Mouse (Mus musculus) B cell, adult 2 months (primary cell): ENCODE measurements at regions not wholly inside any gene's neighbourhood (a gene's known extent, or its start where the extent isn't known, plus 50 kb on each side); places are given as distances from the start of the nearest gene placed in this dataset.

Experiments used
- DNase-seq, 2 experiments: peaks; one replicate each; pipeline ENCODE4 v3.0.0; 2022

GRCm38 (mm10) chr4:71187801-71188200 lies 570.0 kb downstream of the Gm11232 start:
- DNase-seq = no peak

- no peak for DNase-seq
These were observed 580.1 kb downstream of the Gm11232 start for GRCm38 (mm10) chr4:71177661-71178060.

GRCm38 (mm10) chr4:71165802-71166201 lies 592.0 kb downstream of the Gm11232 start:
- DNase-seq = no peak

GRCm38 (mm10) chr4:71131670-71132317 lies 597.0 kb upstream of the Megf9 start:
- DNase-seq = no peak

- DNase-seq = no peak
These were observed 596.3 kb upstream of the Megf9 start for GRCm38 (mm10) chr4:71130946-71131669.

GRCm38 (mm10) chr4:71129306-71129705 lies 594.5 kb upstream of the Megf9 start:
- DNase-seq = no peak
